Mouse (Mus musculus): ENCODE data around the gene Birc7.
A peak's percentile ranks its signal among the peaks of the same experiment; 100 is the strongest.

Birc7 gene

GRCm38 (mm10) chr2:180904435-180905208, 24.2 kb upstream of the Birc7 start:
- DNase-seq (ENCODE audit: inconsistent age in 2 of 2, low spot score in 1 of 2) = no peak

- no peak for DNase-seq (ENCODE audit: inconsistent age in 2 of 2, low spot score in 1 of 2)
Measured at GRCm38 (mm10) chr2:180905556-180906221, 23.1 kb upstream of the Birc7 start.

- DNase-seq (ENCODE audit: inconsistent age in 2 of 2, low spot score in 1 of 2) = no peak
Measured at GRCm38 (mm10) chr2:180910928-180911327, 17.9 kb upstream of the Birc7 start.

DNA sequence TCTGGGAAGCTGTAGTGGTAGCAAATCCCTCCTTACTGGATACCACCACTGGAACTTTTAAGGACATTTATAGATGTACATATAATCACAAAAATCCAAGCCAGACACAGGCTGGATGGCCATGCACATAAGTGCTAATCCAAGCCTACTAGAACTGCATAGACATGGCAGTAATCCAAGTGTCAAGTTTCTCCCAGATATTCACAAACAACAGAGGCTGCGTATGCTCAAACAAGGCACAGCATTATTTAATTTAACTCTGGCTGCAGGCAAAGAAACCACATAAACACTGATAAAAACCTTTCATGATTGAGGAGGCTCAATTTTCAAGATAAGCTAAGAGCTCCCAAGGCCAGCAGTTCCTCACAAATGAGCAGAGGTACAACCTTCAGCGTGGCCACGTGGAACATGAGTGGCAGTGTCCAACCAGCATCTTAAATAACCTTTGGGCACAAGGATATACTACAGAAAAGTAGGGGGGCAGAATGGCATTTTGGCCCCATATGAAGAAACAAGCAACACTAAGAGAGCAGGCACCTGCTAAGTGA, 12.9 kb upstream of the Birc7 start:
- DNase-seq (ENCODE audit: inconsistent age in 2 of 2, low spot score in 1 of 2) = peak; percentile 47 to 73

DNA sequence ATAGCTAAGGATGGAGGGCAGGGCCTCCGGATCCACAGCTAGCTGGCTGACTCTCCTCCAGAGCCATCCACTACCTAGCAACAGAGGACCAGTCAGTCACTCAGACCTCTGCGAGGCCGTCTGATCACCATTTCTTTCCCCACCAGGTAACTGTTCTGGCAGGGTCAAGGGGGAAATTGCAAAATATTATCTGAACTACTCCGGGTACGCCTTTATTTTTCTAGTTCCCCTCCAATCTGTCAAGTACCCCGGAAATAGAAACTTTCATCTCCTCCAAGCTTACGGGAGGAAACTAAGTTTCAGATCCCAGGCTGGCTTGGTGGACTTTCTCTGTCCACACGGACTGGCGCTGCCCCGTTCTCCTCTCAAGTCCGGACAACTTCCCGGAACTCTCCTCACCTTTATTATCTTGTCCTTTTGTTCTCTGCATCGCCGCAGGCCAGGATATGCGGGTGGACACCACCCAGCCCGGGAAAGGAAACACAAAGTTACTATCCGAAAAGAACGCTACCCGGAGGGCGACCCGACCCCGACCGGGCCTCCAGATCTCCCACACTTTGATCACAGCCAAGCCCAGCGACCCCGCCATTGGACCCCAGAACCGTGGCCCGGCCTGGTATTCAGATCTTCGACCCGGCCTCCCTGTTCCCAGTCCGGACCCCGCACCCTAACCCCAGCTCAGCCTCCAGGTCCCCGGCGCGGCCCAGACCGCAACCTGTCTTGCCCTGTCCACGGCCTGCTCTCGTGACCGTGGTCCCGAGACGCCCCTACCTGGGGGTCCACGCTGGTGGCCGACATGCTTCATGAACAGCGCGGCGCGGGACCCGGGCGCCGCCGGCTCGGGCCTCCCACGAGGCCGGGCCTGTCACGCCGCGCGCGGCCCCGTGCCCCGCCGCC, 8.7 kb upstream of the Birc7 start:
- DNase-seq (ENCODE audit: inconsistent age in 2 of 2, low spot score in 1 of 2) = no peak

- DNase-seq (ENCODE audit: inconsistent age in 2 of 2, low spot score in 1 of 2) = peak; percentile 98 to 99
Measured at GRCm38 (mm10) chr2:180920810-180921400, 7.9 kb upstream of the Birc7 start, which contains the start of gene Ythdf1. TSS of gene Ythdf1 (minus strand) at chr2:180920949.

- DNase-seq (ENCODE audit: inconsistent age in 2 of 2, low spot score in 1 of 2) = peak; percentile 51 to 67
Measured at GRCm38 (mm10) chr2:180922739-180923138, 6.1 kb upstream of the Birc7 start.

DNA sequence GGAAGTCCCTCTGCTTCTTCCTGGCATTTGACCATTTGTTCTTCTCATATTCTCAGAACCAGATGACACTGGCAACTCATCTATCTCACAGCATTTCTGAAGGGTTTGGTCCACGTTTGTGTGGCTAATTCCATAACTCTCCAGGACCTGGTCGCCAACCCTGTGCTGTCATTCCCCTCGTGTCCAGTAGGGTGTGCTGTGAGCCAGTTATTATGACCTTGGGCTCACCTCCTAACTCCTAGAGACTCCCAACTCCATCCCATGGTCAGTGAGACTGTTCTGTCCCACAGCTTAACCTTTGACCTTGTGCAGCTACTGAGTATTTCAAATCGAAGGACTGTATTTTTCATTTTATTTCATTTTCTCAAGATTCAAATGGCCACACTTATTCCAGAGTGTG, 3.6 kb upstream of the Birc7 start:
- DNase-seq (ENCODE audit: inconsistent age in 2 of 2, low spot score in 1 of 2) = peak; percentile 69 to 92

DNA sequence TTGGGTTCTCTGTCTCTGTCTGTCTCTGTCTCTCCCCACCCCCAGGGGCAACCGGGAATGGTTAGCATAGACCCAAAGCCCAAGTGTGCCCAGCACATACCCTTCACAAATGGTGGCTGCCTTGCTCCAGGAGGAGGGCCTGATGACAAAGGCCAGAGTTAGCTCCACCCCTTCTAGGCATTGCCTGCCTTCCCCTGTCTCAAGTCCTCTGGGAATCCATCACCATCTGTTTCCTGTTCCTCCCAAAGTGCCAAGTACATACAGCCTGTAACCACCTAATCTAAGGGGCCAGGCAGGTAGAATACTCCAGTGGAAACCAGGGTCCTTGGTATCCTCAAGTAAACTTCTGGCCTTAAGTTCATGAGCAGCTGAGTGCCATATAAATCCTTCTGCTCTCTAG, 3.6 kb downstream of the Birc7 start:
- DNase-seq (ENCODE audit: inconsistent age in 2 of 2, low spot score in 1 of 2) = no peak

GRCm38 (mm10) chr2:180940187-180940586, 11.4 kb downstream of the Birc7 start:
- no peak for DNase-seq (ENCODE audit: inconsistent age in 2 of 2, low spot score in 1 of 2)

DNA sequence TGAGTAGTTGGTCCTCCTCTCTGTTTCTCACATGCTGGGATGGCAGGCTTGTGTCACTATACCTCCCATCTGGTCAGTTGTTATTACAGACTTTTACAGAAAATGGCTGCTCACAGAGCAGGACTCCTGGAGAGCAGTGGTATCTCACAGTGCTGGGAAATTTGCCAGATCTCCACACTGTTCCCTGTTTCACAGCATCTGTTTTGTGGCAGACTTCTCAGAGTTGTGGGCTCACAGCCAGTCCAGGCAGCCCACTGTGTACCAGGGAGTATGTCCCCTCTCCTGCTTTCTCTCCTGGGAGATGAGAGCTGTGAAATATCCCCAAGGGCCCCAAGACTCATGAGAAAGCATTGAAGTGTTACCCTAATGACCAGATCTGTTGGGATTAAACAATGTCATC, 13.0 kb downstream of the Birc7 start:
- DNase-seq (ENCODE audit: inconsistent age in 2 of 2, low spot score in 1 of 2) = no peak

GRCm38 (mm10) chr2:180949947-180950346, 21.1 kb downstream of the Birc7 start:
- no peak for DNase-seq (ENCODE audit: inconsistent age in 2 of 2, low spot score in 1 of 2)

GRCm38 (mm10) chr2:180952731-180953171, 23.9 kb downstream of the Birc7 start:
- no peak for DNase-seq (ENCODE audit: inconsistent age in 2 of 2, low spot score in 1 of 2)

DNA sequence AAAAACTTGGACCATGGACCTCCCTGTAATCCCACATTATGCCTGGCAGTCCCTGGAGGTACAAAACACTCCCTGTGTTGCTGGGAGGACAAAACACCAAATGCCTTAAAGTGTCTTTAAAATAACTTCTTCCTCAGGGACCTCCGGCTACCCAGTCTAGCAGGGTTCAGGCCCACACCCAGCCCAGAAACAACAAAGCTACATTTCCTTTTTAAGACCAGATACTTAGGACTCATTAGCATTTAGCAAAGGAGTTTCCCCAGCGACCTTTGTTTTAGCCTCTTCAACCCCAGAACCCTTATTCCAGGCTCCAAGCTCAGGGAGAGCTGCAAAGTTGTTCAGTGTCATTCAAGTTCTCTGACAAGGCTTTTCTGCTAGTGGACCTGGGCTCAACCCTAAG, 24.8 kb downstream of the Birc7 start:
- DNase-seq (ENCODE audit: inconsistent age in 2 of 2, low spot score in 1 of 2) = no peak

GRCm38 (mm10) chr2:180954061-180955047, 25.5 kb downstream of the Birc7 start, which contains the start of gene Nkain4:
TSS of gene Nkain4 (minus strand) at chr2:180954699.
- DNase-seq (ENCODE audit: inconsistent age in 2 of 2, low spot score in 1 of 2) = peak; percentile 27 to 67

- DNase-seq (ENCODE audit: inconsistent age in 2 of 2, low spot score in 1 of 2) = no peak
Measured at GRCm38 (mm10) chr2:180959605-180960004, 30.8 kb downstream of the Birc7 start.

- no peak for DNase-seq (ENCODE audit: inconsistent age in 2 of 2, low spot score in 1 of 2)
Measured at GRCm38 (mm10) chr2:180960187-180960586, 31.4 kb downstream of the Birc7 start.

GRCm38 (mm10) chr2:180962616-180963308, 33.9 kb downstream of the Birc7 start:
- DNase-seq (ENCODE audit: inconsistent age in 2 of 2, low spot score in 1 of 2) = peak; percentile 65 to 76

- peak; percentile 82 to 93 for DNase-seq (ENCODE audit: inconsistent age in 2 of 2, low spot score in 1 of 2)
Measured at GRCm38 (mm10) chr2:180963956-180964355, 35.1 kb downstream of the Birc7 start.

All from adrenal gland, adult (tissue).